Mouse (Mus musculus) E14TG2a.4 (cell line): ENCODE data around the gene Spata16.

ENCODE experiments used
- CTCF ChIP-seq: conservative IDR thresholded peaks from 2 replicates; pipeline ENCODE4 v1.5.1; 2014; ENCODE audit warnings: low read length
- NANOG ChIP-seq: IDR thresholded peaks from 2 replicates; pipeline ENCODE4 v1.6.1; 2014; ENCODE audit warnings: borderline replicate concordance, low read length, mixed read lengths
- POU5F1 ChIP-seq: IDR thresholded peaks from 2 replicates; pipeline ENCODE4 v1.6.1; 2014; ENCODE audit warnings: low read length, borderline replicate concordance

- TF ChIP-seq CTCF (no peak), POU5F1 (no peak), NANOG (no peak)
Observed at GRCm38 (mm10) chr3:26980371-26980770, 343.0 kb downstream of the Spata16 start.
